Mouse (Mus musculus) 416B (cell line): ENCODE measurements around the gene Zfyve21.

ENCODE experiments used
- DNase-seq: peaks from one replicate; pipeline ENCODE4 v3.0.0; 2011; ENCODE audit warnings: low read depth

The Zfyve21 gene

GRCm38 (mm10) chr12:111800459-111801183 lies 13.3 kb upstream of the Zfyve21 start:
- DNase-seq, result no peak

- no peak for DNase-seq
Observed at GRCm38 (mm10) chr12:111803538-111803937, 10.4 kb upstream of the Zfyve21 start.

- no peak for DNase-seq
Observed at GRCm38 (mm10) chr12:111808775-111809174, 5.2 kb upstream of the Zfyve21 start.

GRCm38 (mm10) chr12:111809762-111810161 lies 4.2 kb upstream of the Zfyve21 start:
- DNase-seq, result peak; percentile 68

- no peak for DNase-seq
Observed at GRCm38 (mm10) chr12:111812075-111812474, 1.9 kb upstream of the Zfyve21 start.

- DNase-seq, result no peak
Observed at GRCm38 (mm10) chr12:111812611-111813010, 1.4 kb upstream of the Zfyve21 start.

- peak; percentile 42 for DNase-seq
Observed at GRCm38 (mm10) chr12:111813111-111813765, 732 bp upstream of the Zfyve21 start.

GRCm38 (mm10) chr12:111814769-111815762 lies 1.1 kb downstream of the Zfyve21 start:
- DNase-seq, result no peak

GRCm38 (mm10) chr12:111816528-111816927 lies 2.6 kb downstream of the Zfyve21 start:
- no peak for DNase-seq

GRCm38 (mm10) chr12:111816967-111817366 lies 3.0 kb downstream of the Zfyve21 start:
- DNase-seq, result peak; percentile 48

- DNase-seq, result no peak
Observed at GRCm38 (mm10) chr12:111817991-111818390, 4.0 kb downstream of the Zfyve21 start.

- no peak for DNase-seq
Observed at GRCm38 (mm10) chr12:111819936-111820335, 6.0 kb downstream of the Zfyve21 start.

- DNase-seq, result no peak
Observed at GRCm38 (mm10) chr12:111820708-111821107, 6.7 kb downstream of the Zfyve21 start.

- no peak for DNase-seq
Observed at GRCm38 (mm10) chr12:111821931-111822330, 8.0 kb downstream of the Zfyve21 start.

- DNase-seq, result no peak
Observed at GRCm38 (mm10) chr12:111827556-111827955, 13.6 kb downstream of the Zfyve21 start.

- DNase-seq, result no peak
Observed at GRCm38 (mm10) chr12:111829447-111829846, 15.5 kb downstream of the Zfyve21 start.

- no peak for DNase-seq
Observed at GRCm38 (mm10) chr12:111829954-111830353, 16.0 kb downstream of the Zfyve21 start.

GRCm38 (mm10) chr12:111830375-111830774 lies 16.4 kb downstream of the Zfyve21 start:
- no peak for DNase-seq

GRCm38 (mm10) chr12:111832643-111833042 lies 18.7 kb downstream of the Zfyve21 start:
- DNase-seq, result no peak

- DNase-seq, result no peak
Observed at GRCm38 (mm10) chr12:111833457-111833856, 19.5 kb downstream of the Zfyve21 start.

- DNase-seq, result peak; percentile 24
Observed at GRCm38 (mm10) chr12:111842565-111843433, 28.8 kb downstream of the Zfyve21 start.
